Comparison of ENCODE assay signal across 9 mouse cellular contexts in genomic region chr11:76477095-76477525, GRCm38 (mm10).
DNase-seq lines count a peak whose midpoint lies in the region; ATAC-seq and TF ChIP-seq lines count a peak whose summit lies in the region.
"Had no signal": no experiment of that assay in that cellular context is flagged by ENCODE, and none has a peak within 500 bp of the region (broad histone marks: within the 10 kb centered on the region; RNA-seq: fewer than 3 reads in every experiment).

No protein-coding gene starts in this region.

- H3K27ac ChIP-seq in lung, embryonic 16.5 days (ENCODE audit: low read length): no peak overlapping the region
- peak overlapping the region; percentile 33; the same call in 1 of the 2 replicates for H3K27ac ChIP-seq in forebrain, embryonic 15.5 days (replicated peaks)
- H3K27ac ChIP-seq in stomach, embryonic 15.5 days: peak overlapping the region; percentile 63
- no peak overlapping the region for H3K27ac ChIP-seq in heart, embryonic 11.5 days (ENCODE audit: low read depth, low read length)
- H3K27ac ChIP-seq: liver, embryonic 14.5 days had no signal

- no peak for TF ChIP-seq CTCF in lung, adult 2 months (IDR thresholded peaks at IDR 0.05; ENCODE audit: insufficient read depth, low read length)

- 26% methylated on average over 5 of the region's 5 CpGs for WGBS in lung, embryonic 16.5 days
- 43% methylated on average over 5 of the region's 5 CpGs for WGBS in lung, adult 2 months
- 21% methylated on average over 5 of the region's 5 CpGs for WGBS in forebrain, embryonic 15.5 days
- 28% methylated on average over 5 of the region's 5 CpGs for WGBS in stomach, embryonic 15.5 days
- 32% methylated on average over 5 of the region's 5 CpGs for WGBS in heart, embryonic 11.5 days (ENCODE audit: insufficient replicate concordance)

- H3K4me2 ChIP-seq in lung, embryonic 16.5 days (ENCODE audit: low read depth, low read length): no peak overlapping the region
- H3K4me2 ChIP-seq in forebrain, embryonic 15.5 days (replicated peaks): no peak overlapping the region
- no peak overlapping the region for H3K4me2 ChIP-seq in stomach, embryonic 15.5 days
- H3K4me2 ChIP-seq in heart, embryonic 11.5 days: no peak overlapping the region

- no peaks in the 10 kb centered on the region for H3K9me3 ChIP-seq in lung, embryonic 16.5 days (ENCODE audit: control insufficient read depth, low read length)
- H3K9me3 ChIP-seq in forebrain, embryonic 15.5 days: no peaks in the 10 kb centered on the region
- no peaks in the 10 kb centered on the region for H3K9me3 ChIP-seq in stomach, embryonic 15.5 days
- no peaks in the 10 kb centered on the region for H3K9me3 ChIP-seq in heart, embryonic 11.5 days (replicated peaks; ENCODE audit: control insufficient read depth, low read length)

- H3K4me1 ChIP-seq in lung, embryonic 16.5 days (replicated peaks; ENCODE audit: control insufficient read depth, insufficient read depth, low read length): peaks cover 6% of the 10 kb centered on the region; the same call in 1 of the 2 replicates
- H3K4me1 ChIP-seq in lung, adult 2 months (ENCODE audit: control insufficient read depth, insufficient read depth, low read length): no peaks in the 10 kb centered on the region
- peaks cover 29% of the 10 kb centered on the region for H3K4me1 ChIP-seq in forebrain, embryonic 15.5 days
- peaks cover 16% of the 10 kb centered on the region for H3K4me1 ChIP-seq in stomach, embryonic 15.5 days
- H3K4me1 ChIP-seq in heart, embryonic 11.5 days (ENCODE audit: control insufficient read depth, insufficient read depth, low read length): peaks cover 23% of the 10 kb centered on the region

- peaks cover 7% of the 10 kb centered on the region for H3K36me3 ChIP-seq in lung, embryonic 16.5 days (ENCODE audit: control insufficient read depth, insufficient read depth, low read length)
- H3K36me3 ChIP-seq in forebrain, embryonic 15.5 days: peaks cover 7% of the 10 kb centered on the region; the same call in 1 of the 2 replicates
- peaks cover 15% of the 10 kb centered on the region for H3K36me3 ChIP-seq in stomach, embryonic 15.5 days
- 0 out of 2 replicates have a peak, but pooled peaks cover 8% of the 10 kb centered on the region for H3K36me3 ChIP-seq in heart, embryonic 11.5 days (ENCODE audit: control insufficient read depth, insufficient read depth, low read length)

- no peak for DNase-seq in lung, adult 2 months
- peak; percentile 45 to 81 for DNase-seq in kidney, postnatal 25 days
- DNase-seq in testis, postnatal 14 days (ENCODE audit: low spot score): no peak
- no peak for DNase-seq in heart, adult 8-10 months (ENCODE audit: low spot score)

- peak; percentile 67 for ATAC-seq in lung, embryonic 16.5 days (ENCODE audit: low read depth)
- ATAC-seq in forebrain, embryonic 15.5 days (replicated peaks): no peak
- ATAC-seq in stomach, embryonic 15.5 days (ENCODE audit: insufficient read depth, low FRiP score, low read depth): peak; percentile 64; the same call in 1 of the 2 replicates
- no peak for ATAC-seq in heart, embryonic 11.5 days (replicated peaks; ENCODE audit: insufficient number of reproducible peaks, low FRiP score, low TSS enrichment)

- no peak for TF ChIP-seq POLR2A in lung, adult 2 months (IDR thresholded peaks at IDR 0.05; ENCODE audit: borderline replicate concordance, extremely low read depth, low read depth, low read length)

- no peak overlapping the region for H3K4me3 ChIP-seq in lung, embryonic 16.5 days (ENCODE audit: low read length)
- no peak overlapping the region for H3K4me3 ChIP-seq in lung, adult 2 months (replicated peaks; ENCODE audit: extremely low read depth, low read depth, low read length)
- no peak overlapping the region for H3K4me3 ChIP-seq in forebrain, embryonic 15.5 days
- no peak overlapping the region for H3K4me3 ChIP-seq in stomach, embryonic 15.5 days (replicated peaks)
- H3K4me3 ChIP-seq in heart, embryonic 11.5 days (ENCODE audit: low read depth, low read length): no peak overlapping the region

- H3K9ac ChIP-seq in lung, embryonic 16.5 days (ENCODE audit: low read length): no peak overlapping the region
- no peak overlapping the region; the same call in 1 of the 2 replicates for H3K9ac ChIP-seq in forebrain, embryonic 15.5 days (replicated peaks)
- no peak overlapping the region for H3K9ac ChIP-seq in stomach, embryonic 15.5 days
- no peak overlapping the region for H3K9ac ChIP-seq in heart, embryonic 11.5 days (ENCODE audit: low read depth, low read length)
- H3K9ac ChIP-seq: liver, embryonic 14.5 days had no signal

- H3K27me3 ChIP-seq in lung, embryonic 16.5 days (ENCODE audit: control insufficient read depth, insufficient read depth, low read depth, low read length): no peaks in the 10 kb centered on the region
- H3K27me3 ChIP-seq in forebrain, embryonic 15.5 days: no peaks in the 10 kb centered on the region
- no peaks in the 10 kb centered on the region for H3K27me3 ChIP-seq in stomach, embryonic 15.5 days (replicated peaks)
- no peaks in the 10 kb centered on the region for H3K27me3 ChIP-seq in heart, embryonic 11.5 days (ENCODE audit: control insufficient read depth, insufficient read depth, low read length)

Comparison
In these comparisons a context has a peak if more than half of its experiments do, and no peak if none do; other contexts are left out.
1. ATAC-seq: peak in lung, embryonic 16.5 days (single experiment) and stomach, embryonic 15.5 days (single experiment); none in forebrain, embryonic 15.5 days (single experiment) and heart, embryonic 11.5 days (single experiment).
2. H3K27ac ChIP-seq: peak in forebrain, embryonic 15.5 days (single experiment) and stomach, embryonic 15.5 days (single experiment); none in lung, embryonic 16.5 days (single experiment) and heart, embryonic 11.5 days (single experiment).
3. DNase-seq: peak in kidney, postnatal 25 days (2 of 2); none in lung, adult 2 months (single experiment), testis, postnatal 14 days (single experiment) and heart, adult 8-10 months (single experiment).